Mouse (Mus musculus): Measurements from ENCODE around the gene Narfl.

GRCm38 (mm10) chr17:25806507-25806906, 32.9 kb downstream of the Narfl start:
- no peak for TF ChIP-seq POLR2A (IDR thresholded peaks at IDR 0.05; ENCODE audit: borderline replicate concordance, extremely low read depth, low read depth, low read length)
- TF ChIP-seq CTCF (IDR thresholded peaks at IDR 0.05; ENCODE audit: insufficient read depth, low read length), result no peak

All from lung, adult 2 months (tissue).